Mouse (Mus musculus) B cell, adult (primary cell): Measurements from ENCODE around the gene Mtg1. TPM values are rescaled to one million over a fixed set of nuclear protein-coding genes. Genes with fewer than 3 reads are reported as not detected.

Experiments used
- total RNA-seq: library from RNA; stranded (reverse); gene quantifications from 4 replicates; pipeline ENCODE4 v1.2.4, GENCODE M21; 2023; ENCODE audit not compliant: inconsistent age

The Mtg1 gene
- 11.1 to 17.4 TPM (median 14.2 TPM) in 4 replicates for total RNA-seq

GRCm38 (mm10) chr7:140137135-140138020 lies at the start of gene Mtg1:
Gene Mtg1, plus strand, starts transcription at chr7:140137564.

GRCm38 (mm10) chr7:140092924-140093528 lies 44.3 kb upstream of the Mtg1 start, which contains the start of gene Prap1:
Gene Prap1, plus strand, starts transcription at chr7:140093395.

GRCm38 (mm10) chr7:140101993-140102860 lies 35.1 kb upstream of the Mtg1 start, which contains the start of gene Fuom:
Gene Fuom, minus strand, starts transcription at chr7:140102441.

GRCm38 (mm10) chr7:140115583-140116328 lies 21.6 kb upstream of the Mtg1 start, which contains the start of gene Paox:
Gene Paox, plus strand, starts transcription at chr7:140115799.

GRCm38 (mm10) chr7:140116329-140117054 lies 20.9 kb upstream of the Mtg1 start, which contains the start of gene Echs1:
Gene Echs1, minus strand, starts transcription at chr7:140116476.

GRCm38 (mm10) chr7:140154218-140154927 lies 17.0 kb downstream of the Mtg1 start, which contains the start of gene Sprn:
Gene Sprn, minus strand, starts transcription at chr7:140154877.

GRCm38 (mm10) chr7:140164664-140165063 lies 27.3 kb downstream of the Mtg1 start, which contains the start of gene Olfr522:
Gene Olfr522, minus strand, starts transcription at chr7:140164764.

GRCm38 (mm10) chr7:140172936-140173335 lies 35.6 kb downstream of the Mtg1 start, which contains the start of gene Olfr523:
Gene Olfr523, plus strand, starts transcription at chr7:140173217.

Other genes with a start within 250 kb of the Mtg1 start
- gene Kndc1, start 242.9 kb upstream of the Mtg1 start, total RNA-seq: not detected in 4 replicates
- 0.42 TPM in 1 of 4 replicates, not detected in the others for gene Utf1, start 193.8 kb upstream of the Mtg1 start, total RNA-seq
- gene 6430531B16Rik, start 158.8 kb upstream of the Mtg1 start, total RNA-seq: 0.83 TPM in 1 of 4 replicates, not detected in the others
- 1.5 to 3.0 TPM (median 2.4 TPM) in 4 replicates for gene Adam8, start 145.0 kb upstream of the Mtg1 start, total RNA-seq
- 37.8 to 50.2 TPM (median 42.3 TPM) in 4 replicates for gene Zfp511, start 101.2 kb upstream of the Mtg1 start, total RNA-seq
- gene Tubgcp2, start 100.9 kb upstream of the Mtg1 start, total RNA-seq: 30.9 to 38.7 TPM (median 35.1 TPM) in 4 replicates
- not detected in 4 replicates for gene Msx3, start 88.5 kb upstream of the Mtg1 start, total RNA-seq
- not detected in 4 replicates for gene Caly, start 55.0 kb upstream of the Mtg1 start, total RNA-seq
- gene Prap1, start 44.2 kb upstream of the Mtg1 start, total RNA-seq: not detected in 4 replicates
- 2.2 to 3.9 TPM (median 3.2 TPM) in 4 replicates for gene Fuom, start 35.1 kb upstream of the Mtg1 start, total RNA-seq
- 1.6 to 6.7 TPM (median 5.0 TPM) in 4 replicates for gene Paox, start 21.8 kb upstream of the Mtg1 start, total RNA-seq
- 23.9 to 29.1 TPM (median 25.5 TPM) in 4 replicates for gene Echs1, start 21.1 kb upstream of the Mtg1 start, total RNA-seq
- gene Sprn, start 17.3 kb downstream of the Mtg1 start, total RNA-seq: not detected in 4 replicates
- not detected in 4 replicates for gene Olfr522, start 27.2 kb downstream of the Mtg1 start, total RNA-seq
- gene Olfr523, start 35.7 kb downstream of the Mtg1 start, total RNA-seq: not detected in 4 replicates
- gene Olfr524, start 68.4 kb downstream of the Mtg1 start, total RNA-seq: not detected in 4 replicates
- gene Cd163l1, start 80.7 kb downstream of the Mtg1 start, total RNA-seq: not detected in 4 replicates
- gene 5830411N06Rik, start 109.7 kb downstream of the Mtg1 start, total RNA-seq: not detected in 4 replicates
- not detected in 4 replicates for gene Olfr525, start 183.3 kb downstream of the Mtg1 start, total RNA-seq
- not detected in 4 replicates for gene Olfr527, start 196.5 kb downstream of the Mtg1 start, total RNA-seq
- not detected in 4 replicates for gene Olfr60, start 224.1 kb downstream of the Mtg1 start, total RNA-seq
- not detected in 4 replicates for gene Olfr530, start 238.8 kb downstream of the Mtg1 start, total RNA-seq